Mouse (Mus musculus): Measurements from ENCODE around the gene Zfp239.
A peak's percentile ranks its signal among the peaks of the same experiment; 100 is the strongest.

Zfp239 gene

DNA sequence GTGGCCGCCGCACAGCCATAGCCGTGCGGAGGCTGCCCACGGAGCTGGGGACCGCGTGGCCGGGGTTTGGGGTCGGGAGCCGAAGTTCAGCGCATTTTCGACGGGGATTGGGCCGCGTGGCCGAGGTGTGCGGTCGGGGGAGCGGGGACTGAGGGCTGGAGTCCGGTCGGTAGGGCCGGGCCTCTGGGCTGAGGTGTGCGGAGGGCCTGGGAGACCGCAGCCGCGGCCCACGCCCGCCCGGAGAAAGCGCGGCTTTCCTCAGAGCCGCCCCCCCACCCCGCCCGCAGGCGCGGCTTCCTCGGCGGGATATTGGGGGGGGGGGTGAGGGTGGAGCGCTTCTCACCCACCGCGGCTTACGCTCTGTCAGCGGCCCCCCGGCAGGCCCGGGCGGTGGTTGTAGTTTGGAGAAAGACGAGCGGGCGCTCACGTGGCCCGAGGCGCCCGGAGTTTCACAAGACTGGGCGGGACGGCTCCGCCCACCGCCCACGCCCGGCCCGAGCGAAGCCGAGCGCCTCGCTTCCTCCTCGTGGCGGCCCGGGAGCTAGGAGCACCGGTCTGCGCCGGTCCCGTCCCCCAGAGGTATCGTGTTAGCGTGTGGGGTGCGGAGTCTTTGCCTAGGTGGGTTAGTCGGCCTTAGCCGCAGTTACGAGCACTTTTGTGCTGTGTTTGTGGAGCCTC lies 45.5 kb downstream of the Zfp239 start:
- DNase-seq (ENCODE audit: low spot score): peak; percentile 63

DNA sequence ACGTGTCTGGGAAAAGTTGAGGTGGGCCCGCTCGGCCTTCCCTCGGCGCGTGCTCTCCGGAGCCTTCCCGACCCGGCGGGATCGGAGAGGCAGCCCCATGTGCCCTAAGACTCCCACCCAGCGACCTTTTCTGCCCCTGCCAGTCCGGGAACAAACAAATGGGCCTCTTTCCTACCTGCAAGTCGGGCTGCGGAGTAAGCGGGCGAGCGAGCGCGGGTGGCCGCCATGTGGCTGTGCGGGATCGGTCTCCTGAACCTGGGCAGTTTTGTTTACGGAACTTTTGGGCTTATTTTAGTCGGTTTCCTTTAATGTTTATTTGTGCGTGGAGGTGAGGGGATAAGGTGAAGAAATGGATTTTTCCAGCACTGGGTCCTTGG lies 46.1 kb downstream of the Zfp239 start:
- DNase-seq (ENCODE audit: low spot score): no peak

DNA sequence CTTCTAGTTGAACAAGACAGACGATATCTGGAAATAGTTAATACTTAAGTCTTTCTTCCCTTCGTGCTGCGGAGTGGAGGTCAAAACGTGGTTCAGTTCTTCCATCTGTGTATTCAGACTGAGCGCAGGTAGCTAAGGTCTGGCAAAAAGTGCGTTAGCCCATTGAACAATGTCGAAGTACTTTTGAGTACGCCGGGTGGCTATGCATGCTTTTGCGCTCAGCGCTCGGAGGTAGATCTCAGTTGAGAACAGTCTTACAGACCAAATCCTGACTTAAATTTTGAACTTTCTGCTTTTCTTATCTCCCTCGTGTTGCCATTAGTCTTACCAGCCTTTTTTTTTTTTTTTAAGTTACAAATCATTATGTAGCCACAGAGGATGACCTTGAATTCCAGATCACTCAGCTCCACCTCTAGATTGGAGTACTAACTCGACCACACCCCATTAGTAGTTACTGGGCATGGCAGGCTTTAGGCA lies 46.6 kb downstream of the Zfp239 start:
- DNase-seq (ENCODE audit: low spot score): no peak

GRCm38 (mm10) chr6:117910120-117910661 lies 48.3 kb downstream of the Zfp239 start:
- DNase-seq (ENCODE audit: low spot score): no peak

DNA sequence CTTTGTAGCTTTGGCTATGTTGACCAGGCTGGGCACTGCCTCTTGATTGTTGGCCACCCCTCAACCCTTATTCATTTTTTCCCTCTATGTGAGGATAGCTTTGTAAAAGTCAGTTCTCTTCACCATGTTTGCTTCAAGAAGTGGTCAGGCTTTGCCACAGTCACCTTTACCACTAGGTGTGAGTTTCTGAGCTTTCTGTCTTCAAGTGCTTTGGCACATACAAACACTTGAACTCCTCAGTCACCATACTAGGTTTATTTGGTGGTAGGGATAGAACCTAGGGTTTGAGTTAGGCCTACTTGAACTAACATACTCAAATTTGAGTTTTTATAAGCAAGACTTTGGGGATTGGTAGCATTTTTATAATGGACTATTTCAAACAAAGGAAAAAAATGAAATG lies 52.6 kb downstream of the Zfp239 start:
- DNase-seq (ENCODE audit: low spot score): no peak

DNA sequence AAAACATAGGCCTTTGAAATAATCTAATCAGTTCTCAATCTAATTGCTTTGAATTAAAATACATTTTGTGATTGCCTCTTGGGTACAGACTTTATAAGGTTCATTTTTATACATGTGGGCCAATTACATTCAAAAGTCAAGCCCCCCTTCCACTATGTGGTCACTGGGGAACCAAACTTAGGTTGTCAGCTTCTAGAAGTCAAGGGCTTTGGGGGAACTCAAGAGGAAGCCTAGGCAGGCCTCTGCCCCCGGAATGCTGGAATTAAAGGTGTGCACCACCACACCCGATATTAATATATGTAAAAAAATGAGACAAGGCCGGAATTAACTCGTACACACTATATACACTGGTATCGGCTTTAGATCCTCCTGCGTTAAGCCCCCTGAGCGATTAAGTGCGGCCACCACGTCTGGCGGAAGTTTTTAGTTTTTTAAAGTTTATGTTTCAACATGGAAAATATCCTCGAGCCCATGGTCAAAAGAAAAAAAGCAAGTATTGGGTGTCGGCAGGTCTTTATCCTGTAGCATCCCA lies 54.4 kb downstream of the Zfp239 start:
- no peak for DNase-seq (ENCODE audit: low spot score)

DNA sequence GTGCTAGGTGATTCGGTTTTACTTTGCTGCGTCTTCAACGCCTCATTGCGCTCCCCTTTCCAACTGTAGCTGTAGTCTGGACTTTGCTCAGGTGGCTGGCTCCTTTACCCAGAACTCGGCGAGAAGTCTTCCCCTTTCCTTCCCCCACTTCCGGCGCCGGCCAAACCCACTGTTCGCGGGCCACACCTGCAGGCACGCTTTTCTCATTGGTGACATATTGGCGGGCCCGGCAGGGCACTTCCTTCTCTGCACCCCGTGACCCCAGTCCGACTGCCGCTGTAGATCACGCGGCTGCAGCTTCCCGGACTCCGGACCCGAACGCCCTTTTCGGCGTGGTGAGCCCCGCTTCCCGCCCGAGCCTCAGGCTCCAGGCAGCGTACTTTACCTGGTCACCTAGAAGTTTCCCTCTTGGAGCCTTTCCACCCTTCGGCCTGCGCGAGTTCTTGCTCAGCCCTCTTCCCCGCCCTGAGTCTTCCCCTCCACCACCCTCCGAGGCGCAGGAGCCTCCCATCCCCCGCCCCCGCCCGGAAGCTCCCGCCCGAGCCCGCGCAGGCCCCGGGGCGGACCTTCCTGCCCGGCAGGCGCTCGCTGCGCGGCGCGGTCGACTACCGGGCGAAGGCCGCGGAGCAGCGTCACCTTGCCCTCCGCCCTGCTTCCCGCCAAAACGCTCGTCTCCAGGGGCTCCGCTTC lies 55.0 kb downstream of the Zfp239 start:
- DNase-seq (ENCODE audit: low spot score): peak; percentile 30

DNA sequence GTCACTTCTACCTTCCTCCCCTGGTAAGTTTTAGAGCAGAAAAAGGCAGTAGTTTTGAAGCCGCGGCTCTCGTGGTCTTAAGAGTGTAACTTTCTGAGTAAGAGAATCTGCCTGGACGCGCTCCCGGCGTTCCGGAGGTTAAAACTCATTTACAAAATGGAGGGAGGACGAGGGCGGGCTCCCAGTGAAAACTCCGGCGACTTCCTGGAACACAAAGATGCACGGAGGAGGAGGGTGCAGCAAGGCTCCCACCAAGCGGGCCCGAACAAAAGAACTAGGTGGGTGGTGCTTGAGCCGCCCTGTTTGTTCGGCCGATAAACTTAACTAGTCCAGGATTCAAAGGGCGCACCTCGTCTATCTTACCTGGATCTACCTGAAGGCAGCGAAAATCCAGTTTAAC lies 55.7 kb downstream of the Zfp239 start:
- peak; percentile 34 for DNase-seq (ENCODE audit: low spot score)

DNA sequence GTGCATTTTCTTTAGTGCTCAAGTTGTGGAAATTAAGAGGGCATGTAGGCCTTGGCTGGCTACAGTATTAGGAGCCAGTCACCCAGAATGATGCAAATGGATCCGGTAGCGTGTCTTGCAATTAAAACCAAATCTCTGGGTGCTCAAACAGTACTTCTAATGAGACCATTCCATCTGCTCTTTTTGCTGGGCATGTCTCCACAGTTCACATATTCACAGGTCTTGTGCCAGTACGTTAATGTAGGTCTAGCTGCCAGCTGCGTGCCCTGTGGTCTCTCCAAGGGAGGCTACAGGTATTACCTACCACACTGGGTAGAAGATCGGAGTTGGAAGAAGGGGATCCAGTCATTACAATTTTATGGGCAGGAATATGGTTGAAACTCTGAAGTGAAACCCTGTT lies 56.1 kb downstream of the Zfp239 start:
- no peak for DNase-seq (ENCODE audit: low spot score)

GRCm38 (mm10) chr6:117920659-117921640 lies 59.0 kb downstream of the Zfp239 start:
- no peak for DNase-seq (ENCODE audit: low spot score)

- no peak for DNase-seq (ENCODE audit: low spot score)
Observed at GRCm38 (mm10) chr6:117922041-117922440, 60.1 kb downstream of the Zfp239 start.

All from urinary bladder, postnatal 10 days (tissue).